Mouse (Mus musculus): Measurements from ENCODE around the gene Cers6. TPM values are rescaled to one million over a fixed set of nuclear protein-coding genes. Genes with fewer than 3 reads are reported as not detected.

Cers6 gene
- polyA plus RNA-seq, 1 experiment = not detected

DNA sequence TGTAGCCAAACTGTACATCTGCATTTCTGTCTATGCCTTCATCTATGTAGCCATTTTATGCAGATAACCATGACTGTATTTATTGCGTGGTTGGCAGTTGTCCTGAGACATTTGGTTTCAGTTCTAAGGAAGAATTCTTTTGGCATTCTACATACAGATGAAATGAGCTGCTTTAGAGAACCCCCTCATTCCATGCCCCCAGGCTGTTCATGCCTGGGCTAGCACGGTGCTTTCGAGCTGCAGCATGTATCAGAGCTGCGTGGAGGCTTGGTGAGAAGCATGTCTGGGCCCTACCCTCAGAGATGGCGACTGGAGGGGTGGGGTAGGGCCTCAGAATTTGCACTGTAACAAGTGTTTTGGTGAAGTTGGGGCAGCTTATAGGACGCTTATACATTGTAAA lies 64.3 kb downstream of the Cers6 start:
- Histone ChIP-seq H3K27ac (ENCODE audit: insufficient read depth, low read depth, low read length) (no peak overlapping the region), H3K4me1 (ENCODE audit: control insufficient read depth, insufficient read depth, low read length) (peaks cover 9% of the 10 kb centered on the region), H3K4me3 (ENCODE audit: insufficient read depth, low read depth, low read length) (no peak overlapping the region)
- TF ChIP-seq CTCF (IDR thresholded peaks at IDR 0.05; ENCODE audit: insufficient read depth, low read depth, low read length) (no peak), POLR2A (IDR thresholded peaks at IDR 0.05; ENCODE audit: insufficient read depth, low read depth, low read length) (no peak)
- WGBS = 73% methylated on average over 6 of the region's 6 CpGs

DNA sequence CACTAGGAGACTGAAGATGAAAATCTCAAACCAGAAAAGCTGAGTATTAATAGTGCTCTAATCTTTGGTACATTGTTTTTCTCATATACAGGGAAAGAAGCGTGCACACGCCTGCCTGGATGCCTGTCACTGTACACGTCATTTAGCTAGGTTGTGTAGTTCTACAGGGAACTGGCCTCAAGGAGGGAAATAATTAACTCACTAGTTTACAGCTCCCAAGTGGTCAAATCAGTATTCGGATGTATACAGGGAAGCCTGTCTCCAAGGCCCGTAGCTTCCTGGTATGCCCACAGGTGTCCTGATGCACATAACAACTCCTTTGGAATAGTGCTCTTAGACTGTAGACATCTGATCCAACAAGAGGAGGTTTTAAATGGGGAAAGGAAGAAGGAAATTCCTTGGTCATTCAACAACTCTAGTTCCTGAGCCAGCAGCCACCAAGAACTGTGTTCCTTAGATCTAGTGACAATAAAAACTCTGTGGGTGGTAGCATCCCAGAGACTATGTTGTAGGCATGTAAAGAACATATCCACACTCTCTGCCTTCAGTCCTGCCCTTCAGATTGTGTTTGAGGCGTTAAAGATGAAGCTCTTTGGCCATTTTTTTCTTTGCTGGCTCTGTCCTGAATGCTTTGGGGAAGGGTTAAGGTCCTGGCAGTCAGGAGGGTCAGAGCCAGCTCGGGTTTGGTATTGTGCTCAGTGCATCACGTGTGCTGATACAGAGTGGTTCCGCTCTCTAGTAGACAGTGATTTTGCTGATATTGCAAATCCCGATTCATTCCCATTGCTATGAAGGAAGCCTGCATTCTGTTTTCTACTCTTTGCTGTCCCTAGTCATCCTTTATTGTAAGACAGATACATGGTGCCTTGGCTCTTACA lies 65.9 kb downstream of the Cers6 start:
- 79% methylated on average over 10 of the region's 10 CpGs for WGBS
- no peak for TF ChIP-seq POLR2A (IDR thresholded peaks at IDR 0.05; ENCODE audit: insufficient read depth, low read depth, low read length)
- TF ChIP-seq CTCF (IDR thresholded peaks at IDR 0.05; ENCODE audit: insufficient read depth, low read depth, low read length) = no peak
- Histone ChIP-seq H3K4me3 (ENCODE audit: insufficient read depth, low read depth, low read length) (no peak overlapping the region), H3K27ac (ENCODE audit: insufficient read depth, low read depth, low read length) (no peak overlapping the region), H3K4me1 (ENCODE audit: control insufficient read depth, insufficient read depth, low read length) (peaks cover 9% of the 10 kb centered on the region)

DNA sequence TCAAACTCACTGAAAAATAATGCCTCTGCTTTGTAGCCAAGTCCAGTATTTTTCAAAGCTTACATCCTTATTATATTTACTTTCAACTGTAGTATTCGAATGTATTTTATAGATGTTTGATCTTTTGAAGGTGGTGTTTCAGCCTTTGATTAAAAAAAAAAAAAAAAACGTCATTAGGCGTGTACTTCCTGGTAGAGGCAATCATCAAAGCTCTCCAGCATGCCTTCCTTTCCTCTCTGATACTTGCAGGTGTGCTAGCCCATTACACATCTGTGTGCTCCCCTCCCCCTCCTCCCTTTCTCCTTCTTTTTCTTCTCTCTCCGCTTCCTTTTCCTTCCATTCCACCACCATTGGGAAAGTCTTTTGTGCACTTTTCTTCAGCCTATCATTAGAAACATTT lies 71.0 kb downstream of the Cers6 start:
- 44% methylated on average over 4 of the region's 4 CpGs for WGBS
- Histone ChIP-seq H3K4me3 (ENCODE audit: insufficient read depth, low read depth, low read length) (no peak overlapping the region), H3K4me1 (ENCODE audit: control insufficient read depth, insufficient read depth, low read length) (peaks cover 15% of the 10 kb centered on the region), H3K27ac (ENCODE audit: insufficient read depth, low read depth, low read length) (no peak overlapping the region)
- no peak for TF ChIP-seq POLR2A (IDR thresholded peaks at IDR 0.05; ENCODE audit: insufficient read depth, low read depth, low read length)
- TF ChIP-seq CTCF (IDR thresholded peaks at IDR 0.05; ENCODE audit: insufficient read depth, low read depth, low read length) = no peak

DNA sequence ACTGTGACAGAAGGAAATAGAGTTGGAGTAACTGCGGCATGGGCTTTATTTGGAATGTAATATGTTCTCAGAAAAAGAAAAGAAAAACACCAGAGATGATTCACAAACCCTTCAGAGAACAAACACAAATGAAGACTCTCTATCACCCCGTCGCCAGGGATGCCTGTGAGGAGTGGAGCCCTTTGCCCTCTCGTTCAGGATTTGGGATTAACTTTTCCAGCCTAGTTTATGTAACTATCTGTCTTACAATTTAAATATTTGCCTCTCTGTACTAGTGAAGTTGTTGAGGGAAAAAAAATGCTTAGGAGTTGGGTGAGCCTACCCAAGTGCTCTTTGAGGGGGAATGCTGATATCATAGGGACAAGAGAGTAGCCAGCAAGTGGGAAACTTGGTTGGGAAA lies 71.4 kb downstream of the Cers6 start:
- Histone ChIP-seq H3K4me3 (ENCODE audit: insufficient read depth, low read depth, low read length) (no peak overlapping the region), H3K27ac (ENCODE audit: insufficient read depth, low read depth, low read length) (no peak overlapping the region), H3K4me1 (ENCODE audit: control insufficient read depth, insufficient read depth, low read length) (peaks cover 15% of the 10 kb centered on the region)
- TF ChIP-seq CTCF (IDR thresholded peaks at IDR 0.05; ENCODE audit: insufficient read depth, low read depth, low read length) (no peak), POLR2A (IDR thresholded peaks at IDR 0.05; ENCODE audit: insufficient read depth, low read depth, low read length) (no peak)
- WGBS = 43% methylated on average over 4 of the region's 4 CpGs

DNA sequence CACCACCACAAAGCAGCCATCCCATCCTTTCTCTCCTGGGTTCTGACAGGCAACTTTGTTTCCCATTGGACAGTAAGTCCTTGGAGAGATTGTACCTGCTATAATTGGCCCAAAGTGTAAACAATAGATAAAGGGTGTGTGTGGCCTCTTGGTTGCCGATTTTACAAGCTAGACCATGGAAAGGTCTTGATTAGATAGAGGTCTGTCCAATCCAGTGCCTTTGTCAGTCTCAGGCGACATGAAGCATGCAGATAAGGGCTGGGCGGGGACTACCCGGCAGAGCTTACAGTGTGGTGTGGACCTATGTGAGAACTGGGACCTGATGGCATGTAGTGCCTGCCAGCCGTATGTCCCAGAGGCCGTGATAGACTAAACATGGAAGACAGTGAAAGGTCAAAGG lies 73.4 kb downstream of the Cers6 start:
- Histone ChIP-seq H3K27ac (ENCODE audit: insufficient read depth, low read depth, low read length) (no peak overlapping the region; the same call in 1 of the 2 replicates), H3K4me1 (ENCODE audit: control insufficient read depth, insufficient read depth, low read length) (peaks cover 15% of the 10 kb centered on the region), H3K4me3 (ENCODE audit: insufficient read depth, low read depth, low read length) (no peak overlapping the region)
- 86% methylated on average over 6 of the region's 6 CpGs for WGBS
- TF ChIP-seq CTCF (IDR thresholded peaks at IDR 0.05; ENCODE audit: insufficient read depth, low read depth, low read length) = no peak
- TF ChIP-seq POLR2A (IDR thresholded peaks at IDR 0.05; ENCODE audit: insufficient read depth, low read depth, low read length) = no peak

DNA sequence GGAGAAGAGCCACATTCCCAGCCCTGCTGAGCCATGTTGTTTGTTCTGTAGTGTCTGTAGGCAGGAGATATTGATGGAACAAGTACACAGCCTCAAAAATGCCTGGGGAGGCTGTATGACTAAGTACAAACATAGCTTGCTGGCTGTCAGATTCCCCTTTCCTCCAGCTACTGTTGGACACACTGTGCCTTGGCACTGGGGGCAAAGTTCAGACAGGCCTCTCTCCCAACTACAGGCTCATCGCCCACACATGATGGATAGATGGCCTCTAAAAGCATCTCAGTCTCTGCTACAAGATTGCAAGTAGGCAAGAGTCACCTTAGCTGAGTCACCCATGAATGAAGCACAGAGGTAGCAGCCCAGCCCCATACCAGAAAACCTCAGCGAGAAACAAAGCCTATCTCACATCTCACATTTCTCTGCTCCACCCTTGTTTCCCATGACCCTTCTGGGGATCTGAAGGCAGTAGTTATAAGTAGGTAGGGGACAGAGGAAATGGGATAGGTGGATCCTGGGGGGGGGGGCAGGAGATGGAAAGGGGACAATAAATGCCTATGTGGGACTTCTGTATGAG lies 74.6 kb downstream of the Cers6 start:
- TF ChIP-seq POLR2A (IDR thresholded peaks at IDR 0.05; ENCODE audit: insufficient read depth, low read depth, low read length) (no peak), CTCF (IDR thresholded peaks at IDR 0.05; ENCODE audit: insufficient read depth, low read depth, low read length) (no peak)
- Histone ChIP-seq H3K4me1 (ENCODE audit: control insufficient read depth, insufficient read depth, low read length) (peaks cover 13% of the 10 kb centered on the region), H3K4me3 (ENCODE audit: insufficient read depth, low read depth, low read length) (no peak overlapping the region), H3K27ac (ENCODE audit: insufficient read depth, low read depth, low read length) (no peak overlapping the region)
- WGBS = 89% methylated on average over 2 of the region's 2 CpGs

DNA sequence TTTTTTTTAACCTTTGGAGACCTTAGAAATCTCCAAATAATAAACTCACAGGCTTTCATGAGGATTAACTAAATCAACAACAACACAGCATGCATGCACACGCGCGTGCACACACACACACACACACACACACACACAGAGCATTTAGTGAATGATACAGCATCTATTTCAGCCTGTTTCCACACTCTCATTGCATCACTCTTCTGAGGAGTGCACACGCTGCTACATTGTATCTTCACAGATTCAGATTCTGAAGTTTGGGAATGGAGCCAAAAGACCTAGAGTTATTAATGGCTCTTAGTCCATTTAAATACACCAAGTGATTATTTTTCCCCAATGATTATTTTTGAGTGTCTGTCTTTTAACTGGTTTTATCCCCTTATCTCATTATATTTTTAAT lies 75.5 kb downstream of the Cers6 start:
- Histone ChIP-seq H3K4me1 (ENCODE audit: control insufficient read depth, insufficient read depth, low read length) (peaks cover 13% of the 10 kb centered on the region), H3K4me3 (ENCODE audit: insufficient read depth, low read depth, low read length) (no peak overlapping the region), H3K27ac (ENCODE audit: insufficient read depth, low read depth, low read length) (no peak overlapping the region)
- TF ChIP-seq CTCF (IDR thresholded peaks at IDR 0.05; ENCODE audit: insufficient read depth, low read depth, low read length) (no peak), POLR2A (IDR thresholded peaks at IDR 0.05; ENCODE audit: insufficient read depth, low read depth, low read length) (no peak)
- WGBS = 85% methylated on average over 4 of the region's 4 CpGs

DNA sequence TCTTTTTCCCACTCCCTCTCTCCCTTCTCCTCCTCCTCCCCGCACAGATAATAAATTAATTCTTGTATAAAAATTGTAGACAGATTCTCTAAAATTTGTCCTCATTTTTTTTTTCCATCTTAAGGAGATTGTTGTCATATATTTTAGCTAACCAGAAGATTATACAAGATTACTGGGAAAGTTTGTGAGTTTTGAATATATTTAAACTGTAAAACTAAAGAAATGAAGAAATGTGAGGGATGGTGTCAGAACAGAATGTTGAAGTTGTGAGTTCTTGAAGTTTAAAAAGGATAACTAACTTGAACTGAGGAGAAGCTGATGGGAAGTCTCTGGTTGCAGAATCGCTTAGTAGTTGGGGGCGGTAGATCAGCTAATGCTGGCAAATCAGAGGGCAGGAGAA lies 76.6 kb downstream of the Cers6 start:
- Histone ChIP-seq H3K27ac (ENCODE audit: insufficient read depth, low read depth, low read length) (no peak overlapping the region), H3K4me3 (ENCODE audit: insufficient read depth, low read depth, low read length) (no peak overlapping the region), H3K4me1 (ENCODE audit: control insufficient read depth, insufficient read depth, low read length) (peaks cover 11% of the 10 kb centered on the region)
- 81% methylated on average over 3 of the region's 3 CpGs for WGBS
- TF ChIP-seq POLR2A (IDR thresholded peaks at IDR 0.05; ENCODE audit: insufficient read depth, low read depth, low read length) (no peak), CTCF (IDR thresholded peaks at IDR 0.05; ENCODE audit: insufficient read depth, low read depth, low read length) (no peak)

DNA sequence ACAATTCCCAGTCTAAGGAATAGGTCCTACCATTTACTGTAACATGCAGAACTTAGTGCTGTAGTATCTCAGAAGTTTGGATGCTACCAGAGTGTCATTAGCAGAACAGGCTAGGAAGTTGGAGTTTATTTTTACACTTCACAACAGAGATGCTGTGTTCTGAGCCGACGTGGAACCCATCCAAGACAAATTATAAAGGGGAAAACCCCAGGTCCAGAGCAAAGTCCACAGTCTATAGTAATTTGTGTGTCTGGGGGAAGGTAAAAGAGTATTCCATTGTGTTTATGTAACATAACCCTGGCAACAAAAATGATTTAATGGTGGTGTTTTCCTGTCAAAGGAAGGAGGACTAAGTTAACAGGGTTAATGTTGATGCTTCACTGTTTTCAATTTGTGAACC lies 83.7 kb downstream of the Cers6 start:
- no peak overlapping the region for H3K4me3 ChIP-seq (ENCODE audit: insufficient read depth, low read depth, low read length)
- no peak overlapping the region for H3K27ac ChIP-seq (ENCODE audit: insufficient read depth, low read depth, low read length)
- WGBS = 24% methylated on average over 2 of the region's 2 CpGs
- H3K4me1 ChIP-seq (ENCODE audit: control insufficient read depth, insufficient read depth, low read length) = no peaks in the 10 kb centered on the region
- TF ChIP-seq POLR2A (IDR thresholded peaks at IDR 0.05; ENCODE audit: insufficient read depth, low read depth, low read length) = no peak
- no peak for TF ChIP-seq CTCF (IDR thresholded peaks at IDR 0.05; ENCODE audit: insufficient read depth, low read depth, low read length)

Measured in olfactory bulb, adult 2 months (tissue).